Mouse (Mus musculus) retina, adult 2 months (tissue): ENCODE measurements around the gene Car5b.

Experiments used
- DNase-seq: peaks from one replicate; pipeline ENCODE4 v3.0.0-alpha.2; 2012; ENCODE audit warnings: low read depth, low spot score

The Car5b gene

GRCm38 (mm10) chrX:164027607-164028289 is at the start of gene Car5b:
Gene Car5b (minus strand): TSS chrX:164027997.
- no peak for DNase-seq

DNA sequence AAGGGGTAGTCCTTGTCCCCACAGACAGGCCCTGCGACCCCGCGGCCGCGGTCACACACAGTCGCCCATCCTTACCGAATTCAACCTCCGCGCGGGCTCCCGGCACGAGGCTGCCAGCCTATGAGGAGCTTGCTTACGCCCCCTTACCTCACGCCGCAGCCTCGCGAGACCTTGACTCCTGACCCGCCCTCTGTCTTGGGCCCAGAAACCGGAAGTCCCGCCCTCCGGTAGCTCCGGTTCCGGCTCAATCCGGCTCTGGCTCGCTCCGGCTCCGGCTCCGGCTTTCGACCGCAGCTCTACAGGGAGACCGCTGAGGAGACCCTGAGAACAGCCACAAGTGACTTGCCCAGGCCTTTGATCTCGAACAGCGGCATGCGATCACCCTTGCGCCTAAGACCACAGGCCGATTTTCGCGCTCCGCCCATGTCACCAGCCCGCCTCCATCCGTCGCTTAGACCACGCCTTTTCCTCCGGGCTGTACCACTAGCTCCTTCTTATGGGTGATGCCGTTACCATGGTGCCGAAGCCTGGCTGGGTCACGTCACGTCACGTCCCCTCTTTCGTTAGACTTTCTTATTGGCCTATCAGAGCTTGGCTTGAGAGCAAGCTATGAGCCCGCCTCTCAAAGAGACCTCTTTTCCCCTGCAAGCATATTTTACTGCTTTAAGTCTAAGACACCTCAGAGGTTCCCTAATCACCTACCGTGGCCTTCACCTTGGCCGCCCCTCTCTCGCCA is 48.4 kb upstream of the Car5b start, which contains the start of gene Siah1b:
Siah1b (minus strand) TSS at position 454 of the 736 bp plus-strand sequence.
- DNase-seq, result peak; percentile 86

DNA sequence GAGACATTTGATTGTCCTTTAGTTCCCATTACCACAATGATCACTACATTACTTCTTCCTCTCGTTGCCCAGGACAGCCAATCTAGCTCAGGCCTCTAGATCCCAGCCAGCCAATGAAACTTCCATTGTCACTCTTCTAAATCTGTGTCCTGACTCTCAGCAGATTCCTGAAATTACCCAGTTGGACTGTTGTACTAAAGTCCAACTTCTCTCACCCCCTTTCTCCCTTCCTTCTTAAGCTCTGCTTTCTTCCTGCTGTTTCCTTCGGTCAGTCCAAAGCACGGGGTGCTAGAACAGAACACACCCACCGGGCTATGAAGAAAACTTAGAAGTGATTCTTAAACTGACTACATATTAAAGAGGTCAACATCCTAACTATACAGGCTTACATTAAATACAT is 41.2 kb upstream of the Car5b start:
- DNase-seq, result no peak

GRCm38 (mm10) chrX:164066185-164066584 is 38.4 kb upstream of the Car5b start:
- DNase-seq, result peak; percentile 44

DNA sequence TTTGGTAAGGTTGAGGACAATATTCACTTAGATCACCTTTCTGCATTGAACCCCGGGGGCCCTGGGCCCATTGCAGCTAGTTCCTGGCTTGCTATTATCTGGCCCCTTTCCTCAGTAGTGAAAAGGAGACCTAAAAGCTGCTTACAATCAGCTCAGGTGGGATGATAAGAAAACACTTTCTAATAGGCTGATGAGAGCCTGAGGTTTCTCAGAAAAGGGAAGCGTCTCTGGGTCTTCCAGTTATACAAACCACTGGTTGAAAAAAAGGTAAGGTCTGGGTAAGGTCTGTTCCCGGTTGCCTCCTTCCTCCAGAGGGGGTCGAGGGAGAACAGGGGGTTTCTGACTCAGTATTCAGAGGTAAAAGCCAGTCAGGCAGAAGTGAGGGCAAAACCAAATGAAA is 31.3 kb upstream of the Car5b start:
- DNase-seq, result no peak

DNA sequence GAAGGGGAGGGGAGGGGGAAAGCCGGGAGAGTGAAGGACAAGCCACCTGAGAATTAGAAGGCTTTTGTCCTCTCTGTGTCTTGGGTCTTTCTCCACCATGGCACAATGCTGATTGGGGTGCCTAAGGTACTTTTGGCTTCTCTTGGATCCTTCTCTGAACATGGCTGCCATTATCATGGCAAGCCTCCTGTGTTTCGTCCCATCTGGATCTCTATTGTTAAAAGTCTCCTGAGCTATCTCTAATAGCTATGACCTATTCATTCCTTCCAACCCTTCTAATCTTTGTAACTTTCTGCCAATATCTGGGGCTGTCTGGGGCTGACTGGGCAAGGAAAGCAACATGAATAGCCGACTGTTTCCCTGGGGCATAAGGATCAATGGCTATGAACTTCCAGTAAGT is 30.7 kb upstream of the Car5b start:
- DNase-seq, result no peak

- DNase-seq, result no peak
These were observed 27.9 kb upstream of the Car5b start for GRCm38 (mm10) chrX:164055726-164056125.

DNA sequence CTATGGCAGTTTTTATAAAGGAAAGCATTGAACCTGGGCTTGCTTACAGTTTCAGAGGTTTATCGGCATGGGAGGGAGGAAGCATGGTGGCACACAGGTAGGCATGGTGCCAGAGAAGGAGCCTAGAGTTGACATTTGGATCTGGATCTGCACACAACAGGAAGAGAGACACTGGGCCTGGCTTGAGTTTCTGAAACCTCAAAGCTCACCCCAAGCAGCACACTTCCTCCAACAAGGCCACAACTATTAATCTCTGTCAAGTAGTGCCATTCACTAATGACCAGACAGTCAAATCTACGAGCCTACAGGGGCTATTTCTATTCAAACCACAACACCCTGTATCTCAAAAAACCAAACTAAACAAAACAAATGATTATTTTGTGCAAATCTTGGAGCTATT is 18.9 kb upstream of the Car5b start:
- no peak for DNase-seq

GRCm38 (mm10) chrX:164042069-164042468 is 14.3 kb upstream of the Car5b start:
- no peak for DNase-seq

- no peak for DNase-seq
These were observed 11.1 kb upstream of the Car5b start for GRCm38 (mm10) chrX:164038882-164039281.

- DNase-seq, result no peak
These were observed 8.1 kb upstream of the Car5b start for GRCm38 (mm10) chrX:164035931-164036330.

GRCm38 (mm10) chrX:164035401-164035800 is 7.6 kb upstream of the Car5b start:
- no peak for DNase-seq

DNA sequence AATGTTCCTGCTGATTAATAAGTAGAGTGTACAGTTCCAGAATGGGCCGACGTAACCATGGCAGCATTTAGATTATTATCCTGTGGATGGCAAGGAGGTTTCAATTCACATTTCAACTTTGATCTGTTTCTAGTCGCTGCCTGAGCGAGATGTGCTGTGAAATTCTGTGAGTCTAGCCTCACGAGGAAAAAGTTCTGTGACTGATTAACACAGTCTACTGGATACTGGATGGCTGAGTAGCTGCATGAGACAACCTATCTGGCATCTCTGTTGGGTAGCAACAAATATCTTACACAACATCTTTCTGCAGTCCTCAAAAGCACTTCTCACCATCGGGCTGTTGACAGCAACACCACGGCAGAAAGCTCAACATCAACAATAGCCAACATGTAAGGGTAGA is 4.7 kb upstream of the Car5b start:
- no peak for DNase-seq

- no peak for DNase-seq
These were observed 12.2 kb downstream of the Car5b start for GRCm38 (mm10) chrX:164015636-164016035.

- DNase-seq, result no peak
These were observed 12.8 kb downstream of the Car5b start for GRCm38 (mm10) chrX:164014956-164015355.

DNA sequence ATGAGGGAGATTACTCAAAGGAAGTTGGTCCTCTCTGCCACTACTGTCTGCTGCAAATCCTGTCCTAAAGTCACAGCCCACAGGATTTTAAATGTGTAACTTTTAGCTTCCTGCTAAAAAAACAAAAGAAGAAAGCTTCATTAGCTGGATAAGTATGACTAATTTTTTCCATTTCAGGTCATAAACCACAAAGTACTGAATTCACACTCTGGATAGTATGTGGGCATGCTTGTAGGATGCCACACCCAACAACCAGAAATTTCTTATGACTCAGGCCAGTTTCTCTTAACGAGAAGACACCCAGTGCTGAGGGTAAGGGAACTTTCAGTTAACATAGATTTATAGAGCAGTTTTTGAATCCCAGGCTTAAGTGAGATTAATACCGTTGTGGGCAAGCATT is 14.5 kb downstream of the Car5b start:
- DNase-seq, result no peak

DNA sequence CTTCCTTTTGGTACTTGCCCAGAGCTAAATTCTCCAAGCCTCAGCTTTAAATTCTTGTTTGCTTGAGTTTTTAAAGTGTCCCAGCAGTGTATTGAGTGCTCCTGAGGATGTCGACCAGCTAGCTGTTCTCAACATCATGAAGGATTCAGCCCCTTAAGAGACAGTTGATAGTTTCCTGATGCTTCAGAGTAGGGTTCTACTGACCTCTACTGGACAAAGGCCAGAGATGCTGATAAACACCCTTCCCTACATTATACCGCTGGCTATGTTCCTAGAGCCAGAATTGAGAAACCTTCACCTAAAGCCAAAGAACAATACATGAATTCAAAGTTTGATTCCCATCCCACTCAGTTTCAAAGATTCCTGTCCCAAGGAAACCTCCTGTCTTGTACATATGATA is 23.0 kb downstream of the Car5b start:
- peak; percentile 44 for DNase-seq

DNA sequence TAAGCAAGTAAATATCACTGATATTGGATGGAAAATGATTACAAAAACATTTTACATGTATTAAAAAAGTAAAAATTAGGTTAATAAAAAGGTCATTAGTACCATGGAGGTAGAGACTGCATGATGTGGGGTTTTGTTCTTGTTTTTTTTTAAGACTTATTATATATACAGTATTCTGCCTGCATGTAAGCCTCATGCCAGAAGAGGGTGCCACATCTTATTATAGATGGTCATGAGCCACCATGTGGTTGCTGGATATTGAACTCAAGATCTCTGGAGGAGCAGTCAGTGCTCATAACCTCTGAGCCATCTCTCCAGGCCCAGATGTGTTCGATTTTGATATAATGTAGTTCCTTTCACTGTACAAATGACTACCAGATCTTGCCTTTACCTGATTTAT is 27.9 kb downstream of the Car5b start:
- DNase-seq, result no peak

GRCm38 (mm10) chrX:163996754-163997153 is 31.0 kb downstream of the Car5b start:
- no peak for DNase-seq

DNA sequence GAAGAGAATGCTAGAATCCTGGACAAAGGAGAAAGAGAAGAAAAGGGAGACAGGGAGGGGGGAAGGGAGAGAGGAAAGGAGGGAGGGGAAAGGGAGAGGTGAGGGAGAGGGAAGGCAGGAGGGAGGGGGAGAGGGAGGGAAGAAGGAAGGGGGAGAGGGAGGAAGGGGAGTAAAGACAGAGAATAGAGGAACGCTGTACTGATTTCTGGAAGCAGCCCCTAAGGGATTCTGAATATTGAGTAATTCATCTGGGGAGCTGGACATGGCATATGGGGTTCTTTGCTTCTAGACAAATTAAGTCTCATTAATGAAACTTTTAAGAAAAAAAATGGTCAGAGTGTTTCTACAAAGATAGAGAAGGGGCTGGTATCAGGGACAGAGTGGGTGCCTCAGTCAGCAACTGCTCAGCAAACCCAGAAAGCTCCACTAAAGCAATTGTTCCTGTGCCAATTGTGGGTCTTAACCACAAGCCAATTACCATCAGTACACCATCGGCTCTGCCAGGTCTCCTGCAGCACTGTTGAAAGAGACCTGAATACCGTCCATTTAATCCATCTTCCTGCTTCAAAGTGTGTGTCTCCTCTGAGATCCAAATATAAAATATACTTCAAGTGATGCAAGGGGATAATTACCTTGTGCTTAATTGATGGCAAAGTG is 40.0 kb downstream of the Car5b start:
- no peak for DNase-seq

DNA sequence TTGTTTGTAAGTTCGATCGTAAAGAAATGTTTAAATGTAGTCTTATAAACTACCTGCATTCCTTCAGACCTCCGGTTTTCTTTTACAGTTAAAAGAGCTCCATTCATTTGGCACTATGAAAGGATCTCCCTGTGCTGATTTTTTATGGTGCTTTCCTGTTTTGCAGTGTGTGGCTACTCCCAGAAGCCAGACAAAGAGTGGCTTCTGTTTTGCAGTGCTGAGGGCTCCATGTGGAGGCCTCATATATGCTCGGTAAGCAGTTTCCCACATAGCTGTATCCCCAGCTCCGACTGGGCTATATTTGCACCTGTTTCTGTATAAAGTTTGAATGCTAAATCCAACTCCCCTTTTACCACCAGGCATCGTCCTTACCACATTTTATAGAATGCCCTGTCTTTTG is 45.7 kb downstream of the Car5b start:
- DNase-seq, result no peak

- DNase-seq, result no peak
These were observed 46.3 kb downstream of the Car5b start for GRCm38 (mm10) chrX:163981500-163981899.

- no peak for DNase-seq
These were observed 46.7 kb downstream of the Car5b start for GRCm38 (mm10) chrX:163981092-163981491.
